Mouse (Mus musculus): ENCODE measurements at regions not wholly inside any gene's neighbourhood (a gene's known extent, or its start where the extent isn't known, plus 50 kb on each side); places are given as distances from the start of the nearest gene placed in this dataset.
A peak's percentile ranks its signal among the peaks of the same experiment; 100 is the strongest.

DNA sequence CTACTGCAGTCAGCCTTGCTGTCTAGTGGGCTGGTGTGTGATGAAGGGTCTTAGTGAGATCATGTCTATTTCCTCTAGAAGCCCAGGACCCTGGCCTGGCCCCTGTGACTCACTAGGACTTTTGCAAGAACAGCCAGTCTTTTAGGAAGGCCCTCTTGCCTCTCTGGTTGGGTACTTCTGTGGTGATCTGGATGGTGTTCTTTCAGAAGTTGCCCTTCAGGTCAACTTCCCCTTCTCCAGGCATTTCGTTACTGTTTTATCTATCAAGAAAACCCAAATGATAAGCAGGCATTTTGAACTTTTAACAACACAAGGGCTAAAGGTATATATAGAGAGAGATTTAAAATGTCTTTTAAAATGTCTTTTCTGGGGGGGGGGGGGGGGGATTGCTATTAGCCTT lies 550.5 kb upstream of the Gm10306 start:
- H3K79me2 ChIP-seq (ENCODE audit: control insufficient read depth, insufficient read depth, low read length, poor library complexity): no peaks in the 10 kb centered on the region
- H3K4me1 ChIP-seq (ENCODE audit: control insufficient read depth in 1 of 2, insufficient read depth in 2 of 2, low read length in 2 of 2): peaks cover 7 to 15% of the 10 kb centered on the region in 2 experiments
- peak; percentile 55; the same call in 1 of the 2 replicates for TF ChIP-seq MYB (IDR thresholded peaks at IDR 0.05; ENCODE audit: low read depth, low read length)
- 0 out of 2 replicates have a peak, but pooled peaks have one; percentile 30 for TF ChIP-seq TCF12 (IDR thresholded peaks at IDR 0.05; ENCODE audit: low read depth, low read length)
- TF ChIP-seq UBTF (IDR thresholded peaks at IDR 0.05; ENCODE audit: borderline replicate concordance, insufficient read depth, low read depth, low read length): no peak
- no peak for TF ChIP-seq MAX (IDR thresholded peaks at IDR 0.05; ENCODE audit: low read length)
- no peak for TF ChIP-seq ELF1 (IDR thresholded peaks at IDR 0.05; ENCODE audit: low read depth, low read length)
- peak; percentile 74 to 79 for TF ChIP-seq EP300 (IDR thresholded peaks at IDR 0.05; ENCODE audit: low read depth in 1 of 2, low read length in 2 of 2)
- peak; percentile 85 for TF ChIP-seq GATA1 (IDR thresholded peaks at IDR 0.05; ENCODE audit: low read depth, low read length)
- no peak for TF ChIP-seq MAZ (IDR thresholded peaks at IDR 0.05; ENCODE audit: low read depth, low read length)
- TF ChIP-seq NRF1 (IDR thresholded peaks at IDR 0.05; ENCODE audit: insufficient read depth, low read depth, low read length, poor library complexity, severe bottlenecking): no peak
- TF ChIP-seq ETS1 (IDR thresholded peaks at IDR 0.05; ENCODE audit: low read depth, low read length): no peak
- TF ChIP-seq CHD1 (IDR thresholded peaks at IDR 0.05; ENCODE audit: low read depth, low read length): no peak
- no peak for TF ChIP-seq KAT2A (conservative IDR thresholded peaks at IDR 0.05; ENCODE audit: low read depth, low read length)
- no peak for TF ChIP-seq RCOR1 (IDR thresholded peaks at IDR 0.05; ENCODE audit: low read depth, low read length)
- no peak for TF ChIP-seq ZKSCAN1 (IDR thresholded peaks at IDR 0.05; ENCODE audit: low read depth, low read length)
- no peaks in the 10 kb centered on the region for H3K27me3 ChIP-seq (ENCODE audit: control insufficient read depth in 1 of 2, insufficient read depth in 2 of 2, low read length in 2 of 2)
- H3K4me3 ChIP-seq (ENCODE audit: control insufficient read depth in 1 of 2, insufficient read depth in 1 of 2, low read depth in 2 of 2, low read length in 2 of 2): no peak overlapping the region
- H3K9ac ChIP-seq (ENCODE audit: control insufficient read depth, low read depth, low read length, poor library complexity, severe bottlenecking): no peak overlapping the region
- H3K9me3 ChIP-seq (replicated peaks; ENCODE audit: insufficient read depth, low read length): no peaks in the 10 kb centered on the region
- H3K27ac ChIP-seq (ENCODE audit: control insufficient read depth, low read depth, low read length): peak overlapping the region; percentile 55; the same call in 1 of the 2 replicates
- peaks cover 0 to 18% of the 10 kb centered on the region in 2 experiments; a peak in 2 of 4 replicates for H3K36me3 ChIP-seq (ENCODE audit: control insufficient read depth in 1 of 2, insufficient read depth in 2 of 2, low read length in 2 of 2)
- DNase-seq (ENCODE audit: low read depth, low spot score): peak; percentile 70

DNA sequence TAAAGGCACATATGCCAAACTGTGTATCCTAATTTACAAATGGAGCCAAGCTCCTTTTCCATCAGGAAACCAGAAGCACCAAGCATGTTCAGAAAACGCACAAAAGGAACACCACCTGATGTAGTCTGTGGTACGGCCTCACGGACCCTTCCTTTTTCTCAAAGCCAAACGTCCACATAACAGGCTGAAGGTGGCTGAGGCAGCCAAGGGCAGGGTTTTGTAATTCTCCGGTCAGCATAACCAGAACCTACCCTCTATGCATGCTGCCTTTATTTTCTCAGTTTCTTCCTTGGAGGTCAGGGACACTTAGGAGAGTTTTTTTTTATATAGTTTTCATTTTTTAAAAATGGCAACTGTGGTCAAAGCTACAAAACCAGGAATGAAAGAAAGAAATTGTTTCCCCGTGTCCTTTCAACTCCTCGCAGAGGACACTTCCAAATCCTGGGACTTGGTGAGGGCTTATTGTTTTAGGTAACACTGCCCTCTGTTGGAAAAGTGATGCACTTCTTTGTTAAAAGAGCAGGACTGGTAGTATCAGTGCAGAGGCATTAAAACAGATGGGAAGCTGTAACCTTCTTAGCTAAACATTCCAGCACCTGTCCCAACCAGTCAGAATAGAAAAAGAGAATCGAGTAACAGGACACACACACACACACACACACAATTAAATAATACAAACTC lies 549.1 kb upstream of the Gm10306 start:
- no peaks in the 10 kb centered on the region for H3K9me3 ChIP-seq (replicated peaks; ENCODE audit: insufficient read depth, low read length)
- peak; percentile 82 for DNase-seq (ENCODE audit: low read depth, low spot score)
- H3K36me3 ChIP-seq (ENCODE audit: control insufficient read depth in 1 of 2, insufficient read depth in 2 of 2, low read length in 2 of 2): peaks cover 0 to 18% of the 10 kb centered on the region in 2 experiments; a peak in 2 of 4 replicates
- H3K4me3 ChIP-seq (ENCODE audit: control insufficient read depth in 1 of 2, insufficient read depth in 1 of 2, low read depth in 2 of 2, low read length in 2 of 2): peak overlapping the region; percentile 17 to 31; a peak in 2 of 4 replicates
- no peaks in the 10 kb centered on the region for H3K27me3 ChIP-seq (ENCODE audit: control insufficient read depth in 1 of 2, insufficient read depth in 2 of 2, low read length in 2 of 2)
- H3K27ac ChIP-seq (ENCODE audit: control insufficient read depth, low read depth, low read length): no peak overlapping the region
- peak overlapping the region; percentile 9; the same call in 1 of the 2 replicates for H3K9ac ChIP-seq (ENCODE audit: control insufficient read depth, low read depth, low read length, poor library complexity, severe bottlenecking)
- H3K79me2 ChIP-seq (ENCODE audit: control insufficient read depth, insufficient read depth, low read length, poor library complexity): no peaks in the 10 kb centered on the region
- peaks cover 7 to 15% of the 10 kb centered on the region in 2 experiments for H3K4me1 ChIP-seq (ENCODE audit: control insufficient read depth in 1 of 2, insufficient read depth in 2 of 2, low read length in 2 of 2)
- no peak for TF ChIP-seq MEF2A (IDR thresholded peaks at IDR 0.05; ENCODE audit: extremely low read depth, insufficient replicate concordance, low read depth, low read length, poor library complexity, severe bottlenecking)
- peak in 2 of 3 experiments; percentile 61 to 84; a peak in 4 of 6 replicates for TF ChIP-seq CTCF (IDR thresholded peaks at IDR 0.05 in 2 of 3, conservative IDR thresholded peaks at IDR 0.05 in 1 of 3; ENCODE audit: control insufficient read depth in 1 of 3, insufficient read depth in 1 of 3, low read depth in 2 of 3, low read length in 3 of 3, poor library complexity in 1 of 3, severe bottlenecking in 1 of 3)
- TF ChIP-seq RAD21 (IDR thresholded peaks at IDR 0.05; ENCODE audit: low read depth, low read length): peak; percentile 94
- no peak for TF ChIP-seq E2F4 (IDR thresholded peaks at IDR 0.05; ENCODE audit: borderline replicate concordance, low read depth, low read length)
- TF ChIP-seq POLR2A (IDR thresholded peaks at IDR 0.05; ENCODE audit: control insufficient read depth in 1 of 2, insufficient read depth in 1 of 2, low read depth in 1 of 2, low read length in 2 of 2, poor library complexity in 1 of 2): no peak
- TF ChIP-seq NELFE (IDR thresholded peaks at IDR 0.05; ENCODE audit: low read depth, low read length): no peak
- TF ChIP-seq SMC3 (IDR thresholded peaks at IDR 0.05; ENCODE audit: low read depth, low read length): peak; percentile 86
- no peak for TF ChIP-seq MAZ (IDR thresholded peaks at IDR 0.05; ENCODE audit: low read depth, low read length)
- peak; percentile 86 for TF ChIP-seq ZC3H11A (IDR thresholded peaks at IDR 0.05; ENCODE audit: low read depth, low read length)
